Mouse (Mus musculus) yolk sac, embryonic 10.5 days (tissue): ENCODE measurements at regions not wholly inside any gene's neighbourhood (a gene's known extent, or its start where the extent isn't known, plus 50 kb on each side); places are given as distances from the start of the nearest gene placed in this dataset.

Experiments
- DNase-seq: peaks from one replicate; pipeline ENCODE4 v3.0.0-alpha.2; 2017; ENCODE audit warnings: low spot score

GRCm38 (mm10) chr2:173454741-173455140, 67.6 kb upstream of the 1700021F07Rik start:
- DNase-seq = no peak

GRCm38 (mm10) chr2:173455216-173455615, 67.2 kb upstream of the 1700021F07Rik start:
- DNase-seq = no peak

- DNase-seq = no peak
Measured at GRCm38 (mm10) chr2:173456083-173456482, 66.3 kb upstream of the 1700021F07Rik start.

- DNase-seq = no peak
Measured at GRCm38 (mm10) chr2:173456924-173457623, 65.3 kb upstream of the 1700021F07Rik start.

GRCm38 (mm10) chr2:173457624-173458320, 64.6 kb upstream of the 1700021F07Rik start:
- no peak for DNase-seq

GRCm38 (mm10) chr2:173458861-173459260, 63.5 kb upstream of the 1700021F07Rik start:
- no peak for DNase-seq

- no peak for DNase-seq
Measured at GRCm38 (mm10) chr2:173463313-173463712, 59.1 kb upstream of the 1700021F07Rik start.

GRCm38 (mm10) chr2:173464562-173464961, 57.8 kb upstream of the 1700021F07Rik start:
- no peak for DNase-seq

GRCm38 (mm10) chr2:173465006-173465620, 57.3 kb upstream of the 1700021F07Rik start:
- no peak for DNase-seq

- no peak for DNase-seq
Measured at GRCm38 (mm10) chr2:173468136-173468535, 54.2 kb upstream of the 1700021F07Rik start.

GRCm38 (mm10) chr2:173469756-173470155, 52.6 kb upstream of the 1700021F07Rik start:
- DNase-seq = no peak
